Mouse (Mus musculus) neural tube, embryonic 15.5 days (tissue): ENCODE measurements at regions not wholly inside any gene's neighbourhood (a gene's known extent, or its start where the extent isn't known, plus 50 kb on each side); places are given as distances from the start of the nearest gene placed in this dataset.

ENCODE experiments used
- ATAC-seq: fragments of 200-750 bp; cut with Nextera tagmentation; 2 replicates; pipeline ENCODE4 v1.8.0; 2017; ENCODE audit warnings: mild to moderate bottlenecking, moderate TSS enrichment, moderate library complexity; ENCODE audit not compliant: low FRiP score
- H3K27ac ChIP-seq: fragments of 300-500 bp; sonication (generic); replicated peaks from 2 replicates; pipeline ENCODE4 v1.5.1; 2015; ENCODE audit warnings: mild to moderate bottlenecking, inconsistent platforms
- H3K27me3 ChIP-seq: fragments of 300-500 bp; sonication (generic); replicated peaks from 2 replicates; pipeline ENCODE4 v1.6.1; 2015; ENCODE audit warnings: inconsistent platforms
- H3K36me3 ChIP-seq: fragments of 300-500 bp; sonication (generic); 2 replicates; pipeline ENCODE4 v1.6.1; 2015; ENCODE audit warnings: inconsistent platforms
- H3K4me1 ChIP-seq: fragments of 300-500 bp; sonication (generic); 2 replicates; pipeline ENCODE4 v1.6.1; 2015; ENCODE audit warnings: inconsistent platforms
- H3K4me2 ChIP-seq: fragments of 300-500 bp; sonication (generic); 2 replicates; pipeline ENCODE4 v1.6.1; 2015; ENCODE audit warnings: inconsistent platforms, mild to moderate bottlenecking, moderate library complexity
- H3K4me3 ChIP-seq: fragments of 300-500 bp; sonication (generic); replicated peaks from 2 replicates; pipeline ENCODE4 v1.5.1; 2015; ENCODE audit warnings: mild to moderate bottlenecking, inconsistent platforms
- H3K9ac ChIP-seq: fragments of 300-500 bp; sonication (generic); replicated peaks from 2 replicates; pipeline ENCODE4 v1.6.1; 2015; ENCODE audit warnings: mild to moderate bottlenecking, inconsistent platforms
- H3K9me3 ChIP-seq: fragments of 300-500 bp; sonication (generic); replicated peaks from 2 replicates; pipeline ENCODE4 v1.6.1; 2016; ENCODE audit warnings: inconsistent platforms
- WGBS: fragments of 180-500 bp; shearing (Covaris S2); methylation state at CpG from one replicate; pipeline ENCODE4 v1.1.7; 2015; ENCODE audit warnings: mixed read lengths; 5-methylcytosine and 5-hydroxymethylcytosine counted together

GRCm38 (mm10) chr2:110540140-110540539, 57.0 kb upstream of the Slc5a12 start:
- Histone ChIP-seq H3K27ac (no peak overlapping the region), H3K36me3 (no peaks in the 10 kb centered on the region), H3K9ac (no peak overlapping the region), H3K4me1 (no peaks in the 10 kb centered on the region), H3K9me3 (no peaks in the 10 kb centered on the region), H3K4me3 (no peak overlapping the region), H3K27me3 (no peaks in the 10 kb centered on the region), H3K4me2 (no peak overlapping the region)
- 87% methylated on average over 2 of the region's 2 CpGs for WGBS
- ATAC-seq: no peak

GRCm38 (mm10) chr2:110540570-110541357, 56.3 kb upstream of the Slc5a12 start:
- Histone ChIP-seq H3K27ac (no peak overlapping the region), H3K9me3 (no peaks in the 10 kb centered on the region), H3K4me2 (no peak overlapping the region), H3K4me3 (no peak overlapping the region), H3K27me3 (no peaks in the 10 kb centered on the region), H3K9ac (no peak overlapping the region), H3K4me1 (no peaks in the 10 kb centered on the region), H3K36me3 (no peaks in the 10 kb centered on the region)
- ATAC-seq: no peak
- WGBS: 74% methylated on average over 6 of the region's 6 CpGs

DNA sequence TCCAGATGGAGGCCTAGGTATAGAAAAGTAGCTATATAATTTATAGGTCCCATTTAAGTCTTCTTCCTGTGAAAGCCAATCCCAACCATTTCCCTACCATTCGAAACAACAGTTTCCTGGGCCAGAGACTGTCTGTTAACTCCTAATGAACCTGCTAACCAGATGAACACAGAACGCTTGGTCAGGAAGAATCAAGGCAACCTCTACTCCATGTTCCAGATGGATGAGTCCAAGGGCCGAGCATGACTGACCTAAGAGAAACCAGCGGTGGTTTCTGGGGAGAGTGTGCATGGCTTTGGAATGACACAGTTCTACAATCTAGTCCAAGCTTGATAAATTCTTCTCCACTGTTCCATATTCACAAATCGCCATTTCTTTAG, 55.8 kb upstream of the Slc5a12 start:
- Histone ChIP-seq H3K4me2 (no peak overlapping the region), H3K4me3 (no peak overlapping the region), H3K4me1 (no peaks in the 10 kb centered on the region), H3K27me3 (no peaks in the 10 kb centered on the region), H3K36me3 (no peaks in the 10 kb centered on the region), H3K9me3 (no peaks in the 10 kb centered on the region), H3K27ac (no peak overlapping the region), H3K9ac (no peak overlapping the region)
- no peak for ATAC-seq
- 92% methylated on average over 5 of the region's 5 CpGs for whole genome bisulfite sequencing
